Mouse (Mus musculus) hindbrain, embryonic 14.5 days (tissue): ENCODE measurements at regions not wholly inside any gene's neighbourhood (a gene's known extent, or its start where the extent isn't known, plus 50 kb on each side); places are given as distances from the start of the nearest gene placed in this dataset.

Source experiments
- ATAC-seq: fragments of 200-750 bp; cut with Nextera tagmentation; 2 replicates; pipeline ENCODE4 v1.8.0; 2017; ENCODE audit warnings: moderate number of reproducible peaks, mild to moderate bottlenecking, moderate TSS enrichment, moderate library complexity; ENCODE audit not compliant: low FRiP score
- DNase-seq: peaks from one replicate; pipeline ENCODE4 v3.0.0-alpha.2; 2015; ENCODE audit warnings: low spot score
- H3K27ac ChIP-seq: fragments of 300-500 bp; sonication (generic); 2 replicates; pipeline ENCODE4 v1.5.1; 2014; ENCODE audit warnings: mild to moderate bottlenecking, moderate library complexity
- H3K27me3 ChIP-seq: fragments of 300-500 bp; sonication (generic); 2 replicates; pipeline ENCODE4 v1.6.1; 2014; ENCODE audit warnings: mild to moderate bottlenecking, low read length, mixed read lengths; ENCODE audit not compliant: control insufficient read depth, insufficient read depth
- H3K36me3 ChIP-seq: fragments of 300-500 bp; sonication (generic); replicated peaks from 2 replicates; pipeline ENCODE4 v1.6.1; 2014; ENCODE audit not compliant: control insufficient read depth, insufficient read depth
- H3K4me1 ChIP-seq: fragments of 300-500 bp; sonication (generic); replicated peaks from 2 replicates; pipeline ENCODE4 v1.6.1; 2014; ENCODE audit warnings: antibody characterized with exemption, low read length, mixed read lengths; ENCODE audit not compliant: control insufficient read depth, insufficient read depth
- H3K4me2 ChIP-seq: fragments of 300-500 bp; sonication (generic); replicated peaks from 2 replicates; pipeline ENCODE4 v1.6.1; 2014; ENCODE audit warnings: mild to moderate bottlenecking, moderate library complexity
- H3K4me3 ChIP-seq: fragments of 300-500 bp; sonication (generic); replicated peaks from 2 replicates; pipeline ENCODE4 v1.5.1; 2014; ENCODE audit warnings: mild to moderate bottlenecking, low read length
- H3K9ac ChIP-seq: fragments of 300-500 bp; sonication (generic); 2 replicates; pipeline ENCODE4 v1.6.1; 2014
- H3K9me3 ChIP-seq: fragments of 300-500 bp; sonication (generic); 2 replicates; pipeline ENCODE4 v1.6.1; 2016; ENCODE audit warnings: low read length; ENCODE audit not compliant: control insufficient read depth
- WGBS: fragments of 180-500 bp; shearing (Covaris S2); extraction: QIAGEN DNeasy Blood & Tissue Kit; methylation state at CpG from one replicate; pipeline ENCODE4 v1.1.7; 2014; 5-methylcytosine and 5-hydroxymethylcytosine counted together

GRCm38 (mm10) chr13:28556385-28556938, 299.1 kb downstream of the Gm11361 start:
- H3K4me2 ChIP-seq = no peak overlapping the region
- no peak overlapping the region for H3K4me3 ChIP-seq
- no peak overlapping the region for H3K27ac ChIP-seq
- H3K4me1 ChIP-seq = peaks cover 29% of the 10 kb centered on the region
- no peaks in the 10 kb centered on the region for H3K9me3 ChIP-seq
- no peak overlapping the region for H3K9ac ChIP-seq
- ATAC-seq = no peak
- DNase-seq = no peak
- WGBS = 79% methylated on average over 5 of the region's 5 CpGs
- H3K36me3 ChIP-seq = no peaks in the 10 kb centered on the region
- no peaks in the 10 kb centered on the region for H3K27me3 ChIP-seq

GRCm38 (mm10) chr13:28554143-28554830, 297.0 kb downstream of the Gm11361 start:
- H3K27ac ChIP-seq = peak overlapping the region; percentile 77
- no peak overlapping the region for H3K9ac ChIP-seq
- no peaks in the 10 kb centered on the region for H3K9me3 ChIP-seq
- WGBS = 62% methylated on average over 12 of the region's 12 CpGs
- H3K27me3 ChIP-seq = no peaks in the 10 kb centered on the region
- H3K4me1 ChIP-seq = peaks cover 29% of the 10 kb centered on the region
- no peak for DNase-seq
- H3K4me3 ChIP-seq = no peak overlapping the region
- no peaks in the 10 kb centered on the region for H3K36me3 ChIP-seq
- ATAC-seq = peak; percentile 46; the same call in 1 of the 2 replicates
- H3K4me2 ChIP-seq = no peak overlapping the region

DNA sequence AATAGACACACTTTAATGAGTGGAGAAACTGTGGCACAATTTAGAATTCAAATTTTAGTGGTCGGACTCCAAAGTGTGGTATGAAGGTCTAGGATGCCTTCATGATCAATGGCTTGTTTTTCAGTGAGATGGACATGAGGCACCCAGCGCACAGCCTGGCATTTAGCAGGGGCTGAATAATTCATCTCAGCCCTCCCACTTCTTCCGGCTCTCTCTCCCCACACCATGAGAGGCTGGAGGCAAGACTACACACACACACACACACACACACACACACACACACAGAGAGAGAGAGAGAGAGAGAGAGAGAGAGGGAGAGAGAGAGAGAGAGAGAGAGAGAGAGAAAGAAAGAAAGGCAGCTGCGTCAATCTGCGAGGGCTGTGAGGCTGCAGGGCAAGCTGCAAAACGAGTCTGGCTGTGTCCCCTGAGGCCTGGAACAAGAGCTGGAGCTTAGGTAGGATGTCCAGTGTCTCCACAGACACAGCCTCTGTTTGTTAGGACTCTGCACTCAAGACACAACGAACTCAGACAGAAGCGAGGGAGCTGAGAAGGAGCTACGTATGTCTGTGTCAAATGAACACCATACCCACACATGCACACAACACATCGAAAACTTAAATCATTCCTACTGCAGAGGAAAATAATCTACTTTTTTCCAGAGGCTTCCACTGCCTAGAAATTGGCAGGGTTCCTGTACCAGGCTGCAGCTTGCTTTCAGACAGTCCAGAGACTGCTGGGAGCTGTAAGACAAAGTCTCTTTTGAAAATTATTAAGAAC, 295.8 kb downstream of the Gm11361 start:
- ATAC-seq (peak; percentile 61; the same call in 1 of the 2 replicates), DNase-seq (peak; percentile 40)
- no peaks in the 10 kb centered on the region for H3K36me3 ChIP-seq
- peak overlapping the region; percentile 77 for H3K27ac ChIP-seq
- peaks cover 29% of the 10 kb centered on the region for H3K4me1 ChIP-seq
- peak overlapping the region; percentile 24; the same call in 1 of the 2 replicates for H3K9ac ChIP-seq
- H3K27me3 ChIP-seq = no peaks in the 10 kb centered on the region
- H3K4me3 ChIP-seq = no peak overlapping the region
- WGBS = 22% methylated on average over 10 of the region's 10 CpGs
- H3K9me3 ChIP-seq = no peaks in the 10 kb centered on the region
- peak overlapping the region; percentile 27 for H3K4me2 ChIP-seq

GRCm38 (mm10) chr13:28551555-28551954, 294.2 kb downstream of the Gm11361 start:
- H3K4me3 ChIP-seq = no peak overlapping the region
- H3K4me1 ChIP-seq = peaks cover 29% of the 10 kb centered on the region
- DNase-seq (no peak), ATAC-seq (no peak)
- no peaks in the 10 kb centered on the region for H3K9me3 ChIP-seq
- WGBS = 87% methylated on average over 6 of the region's 6 CpGs
- no peak overlapping the region for H3K9ac ChIP-seq
- H3K27ac ChIP-seq = no peak overlapping the region
- H3K27me3 ChIP-seq = no peaks in the 10 kb centered on the region
- no peaks in the 10 kb centered on the region for H3K36me3 ChIP-seq
- H3K4me2 ChIP-seq = no peak overlapping the region

DNA sequence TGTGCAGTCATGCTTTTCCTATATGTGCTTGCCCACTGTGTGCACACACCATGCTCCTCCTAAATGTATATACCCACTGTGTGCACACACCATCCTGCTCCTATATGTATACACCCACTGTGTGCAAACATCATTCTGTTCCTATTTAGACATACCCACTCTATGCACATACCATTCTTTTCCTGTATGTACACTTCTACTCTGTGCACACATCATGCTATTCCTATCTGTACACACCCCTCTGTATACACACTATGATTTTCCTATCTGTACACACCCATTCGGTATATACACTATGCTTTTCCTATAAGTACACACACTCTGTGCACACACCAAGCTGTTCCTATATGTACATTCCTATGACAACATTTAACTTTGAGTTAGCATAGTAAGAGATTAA, 288.5 kb downstream of the Gm11361 start:
- Histone ChIP-seq H3K36me3 (no peaks in the 10 kb centered on the region), H3K9ac (no peak overlapping the region), H3K9me3 (no peaks in the 10 kb centered on the region), H3K4me3 (no peak overlapping the region), H3K4me1 (peaks cover 26% of the 10 kb centered on the region), H3K27me3 (no peaks in the 10 kb centered on the region), H3K4me2 (no peak overlapping the region), H3K27ac (no peak overlapping the region)
- 96% methylated on average over 1 of the region's 1 CpGs for WGBS
- DNase-seq = no peak
- ATAC-seq = no peak

- Histone ChIP-seq H3K9ac (peak overlapping the region; percentile 31; the same call in 1 of the 2 replicates), H3K4me3 (no peak overlapping the region), H3K27me3 (no peaks in the 10 kb centered on the region), H3K4me1 (peaks cover 26% of the 10 kb centered on the region), H3K4me2 (no peak overlapping the region), H3K9me3 (no peaks in the 10 kb centered on the region), H3K36me3 (no peaks in the 10 kb centered on the region), H3K27ac (peak overlapping the region; percentile 86; the same call in 1 of the 2 replicates)
- no peak for DNase-seq
- WGBS = 36% methylated on average over 2 of the region's 2 CpGs
- ATAC-seq = 0 out of 2 replicates have a peak, but pooled peaks have one; percentile 11
Observed at GRCm38 (mm10) chr13:28545337-28545736, 288.0 kb downstream of the Gm11361 start.

GRCm38 (mm10) chr13:28544819-28545180, 287.5 kb downstream of the Gm11361 start:
- DNase-seq = no peak
- Histone ChIP-seq H3K27ac (peak overlapping the region; percentile 86), H3K27me3 (no peaks in the 10 kb centered on the region), H3K4me2 (peak overlapping the region; percentile 43), H3K9ac (peak overlapping the region; percentile 21; the same call in 1 of the 2 replicates), H3K36me3 (no peaks in the 10 kb centered on the region), H3K4me3 (no peak overlapping the region), H3K9me3 (no peaks in the 10 kb centered on the region), H3K4me1 (peaks cover 26% of the 10 kb centered on the region)
- no peak for ATAC-seq
- WGBS = 62% methylated on average over 2 of the region's 2 CpGs

- Histone ChIP-seq H3K4me2 (peak overlapping the region; percentile 43), H3K36me3 (no peaks in the 10 kb centered on the region), H3K4me3 (peak overlapping the region; percentile 16), H3K4me1 (peaks cover 26% of the 10 kb centered on the region), H3K27ac (peak overlapping the region; percentile 86), H3K27me3 (no peaks in the 10 kb centered on the region), H3K9ac (peak overlapping the region; percentile 32), H3K9me3 (no peaks in the 10 kb centered on the region)
- ATAC-seq = peak; percentile 82
- DNase-seq = peak; percentile 71
- WGBS = 8% methylated on average over 16 of the region's 17 CpGs
Observed at GRCm38 (mm10) chr13:28544003-28544818, 286.9 kb downstream of the Gm11361 start.
